Mouse (Mus musculus) mesoderm, embryonic 11.5 days (tissue): ENCODE results near the gene Cfap157.
A peak's percentile ranks its signal among the peaks of the same experiment; 100 is the strongest.

ENCODE experiments used
- DNase-seq: peaks from one replicate; pipeline ENCODE4 v3.0.0-alpha.2; 2012; ENCODE audit warnings: low read depth, low spot score

The Cfap157 gene

GRCm38 (mm10) chr2:32784048-32784681 lies at the start of gene Cfap157:
Gene Cfap157 (minus strand): TSS chr2:32784428.
- peak; percentile 32 for DNase-seq

GRCm38 (mm10) chr2:32828979-32829676 lies 44.9 kb upstream of the Cfap157 start:
- no peak for DNase-seq

GRCm38 (mm10) chr2:32825796-32826195 lies 41.6 kb upstream of the Cfap157 start:
- DNase-seq, result no peak

GRCm38 (mm10) chr2:32824778-32825177 lies 40.5 kb upstream of the Cfap157 start:
- DNase-seq, result no peak

- peak; percentile 57 for DNase-seq
These were observed 40.0 kb upstream of the Cfap157 start for GRCm38 (mm10) chr2:32824181-32824580.

GRCm38 (mm10) chr2:32823579-32824154 lies 39.4 kb upstream of the Cfap157 start:
- DNase-seq, result no peak

- peak; percentile 44 for DNase-seq
These were observed 38.9 kb upstream of the Cfap157 start for GRCm38 (mm10) chr2:32823153-32823552.

DNA sequence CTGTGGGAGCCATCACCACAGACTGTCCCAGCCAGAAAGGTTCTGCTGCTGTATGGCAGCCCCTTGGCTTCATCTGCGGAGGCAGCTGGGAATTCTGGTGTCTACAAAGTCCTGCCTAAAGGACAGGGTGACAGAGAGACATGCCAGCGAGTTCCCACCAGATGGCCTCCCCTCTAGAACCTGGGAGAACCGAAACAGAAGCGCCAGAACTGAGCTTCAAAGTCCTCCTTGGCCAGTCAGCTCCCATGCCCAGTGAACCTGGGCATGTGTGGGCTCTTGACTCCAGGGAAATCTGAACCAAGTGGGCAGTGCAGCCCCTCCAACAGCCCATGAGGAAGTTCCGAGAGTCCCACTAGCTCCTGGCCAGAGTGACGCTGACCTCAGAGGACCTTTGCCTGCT lies 38.4 kb upstream of the Cfap157 start:
- DNase-seq, result no peak

GRCm38 (mm10) chr2:32821041-32821802 lies 37.0 kb upstream of the Cfap157 start:
- DNase-seq, result peak; percentile 32

GRCm38 (mm10) chr2:32818208-32818607 lies 34.0 kb upstream of the Cfap157 start:
- DNase-seq, result no peak

GRCm38 (mm10) chr2:32817589-32817988 lies 33.4 kb upstream of the Cfap157 start:
- no peak for DNase-seq

GRCm38 (mm10) chr2:32816946-32817581 lies 32.8 kb upstream of the Cfap157 start:
- DNase-seq, result peak; percentile 18

- DNase-seq, result no peak
These were observed 32.3 kb upstream of the Cfap157 start for GRCm38 (mm10) chr2:32816497-32816896.

DNA sequence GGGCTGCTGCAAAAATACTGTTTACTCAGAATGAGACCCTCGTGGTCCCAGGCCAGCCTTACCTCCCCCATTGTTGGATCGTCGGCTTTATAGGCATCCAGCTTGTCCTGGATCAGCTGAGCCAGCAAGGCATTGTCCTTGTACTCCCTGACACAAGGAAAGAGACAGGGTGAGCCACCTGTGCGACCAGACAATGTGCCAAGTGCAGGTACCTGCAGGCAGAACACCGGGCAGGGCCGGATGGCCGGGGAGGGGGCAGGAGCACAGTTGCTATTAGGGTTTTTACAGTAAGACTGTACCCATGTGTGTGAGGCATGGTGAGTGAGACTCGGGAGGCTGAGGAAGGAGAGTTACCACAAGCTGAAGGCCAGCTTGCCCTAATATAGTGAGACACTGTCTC lies 27.7 kb upstream of the Cfap157 start:
- no peak for DNase-seq

DNA sequence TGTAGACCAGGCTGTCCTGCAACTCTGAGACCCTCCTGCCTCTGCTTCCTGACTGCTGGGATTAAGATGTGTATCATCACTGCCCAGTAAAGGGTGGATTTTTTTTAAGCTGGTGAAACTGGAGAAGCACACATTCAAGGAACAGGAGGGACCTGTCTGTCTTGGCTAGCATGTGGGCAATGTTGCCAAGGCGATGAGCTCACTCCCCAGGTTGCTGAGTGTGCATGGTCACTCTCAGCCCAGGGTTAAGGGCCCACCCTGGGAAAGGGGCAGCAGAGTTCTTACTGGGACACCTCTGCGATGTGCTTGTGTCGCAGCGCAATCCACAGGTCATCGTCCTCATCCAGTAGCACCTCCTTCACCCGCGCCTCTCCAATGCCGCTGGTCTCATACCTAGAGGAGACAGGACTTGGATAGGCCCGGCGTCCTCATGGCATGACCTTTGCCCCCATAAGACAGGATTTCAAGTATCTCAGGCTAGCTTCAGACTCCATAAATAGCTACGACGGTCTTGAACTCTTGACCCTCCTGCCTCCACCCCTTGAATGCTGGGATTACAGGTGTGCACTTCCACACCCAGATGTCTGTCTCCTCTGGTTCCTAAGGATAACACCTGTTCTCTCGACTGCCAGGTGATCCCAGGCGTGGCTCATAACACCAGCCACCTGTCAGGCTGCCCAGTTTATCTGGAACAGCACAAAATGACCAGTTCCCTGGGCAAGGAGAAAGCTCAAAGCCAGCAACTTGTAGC lies 24.8 kb upstream of the Cfap157 start:
- DNase-seq, result no peak

DNA sequence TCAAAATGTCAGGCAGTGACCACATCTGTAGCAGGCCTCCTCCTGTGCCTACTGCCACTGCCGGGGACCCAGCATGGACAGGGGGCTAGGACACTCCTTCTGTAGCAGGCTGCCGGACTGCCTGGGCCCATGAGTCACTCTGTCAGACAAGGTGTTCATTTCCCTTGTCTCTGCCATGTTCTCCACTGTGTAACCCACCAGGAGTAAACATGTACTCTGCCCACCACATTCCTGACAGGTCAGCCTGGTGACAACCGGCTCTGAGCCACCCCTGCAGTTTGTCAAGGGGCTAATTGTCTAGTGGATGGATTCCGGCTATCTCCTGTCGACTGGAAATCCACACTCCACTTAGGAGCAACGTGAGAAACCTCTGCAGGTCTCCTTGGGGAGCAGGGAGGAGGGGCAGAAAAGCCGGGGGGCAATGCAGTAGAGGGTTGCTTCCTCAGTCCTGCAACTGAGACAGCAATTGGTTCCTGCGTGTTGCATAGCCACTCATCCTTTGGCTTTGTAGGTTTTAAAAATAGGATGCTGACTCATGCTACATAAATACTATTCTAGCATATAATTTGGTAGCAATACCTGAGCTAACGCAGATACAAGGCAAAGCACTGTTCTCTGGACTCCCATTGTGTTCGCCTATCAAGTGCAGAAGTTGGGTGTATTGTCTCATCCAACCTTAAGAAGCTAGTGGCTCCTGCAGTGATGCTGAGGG lies 14.2 kb upstream of the Cfap157 start:
- DNase-seq, result no peak

DNA sequence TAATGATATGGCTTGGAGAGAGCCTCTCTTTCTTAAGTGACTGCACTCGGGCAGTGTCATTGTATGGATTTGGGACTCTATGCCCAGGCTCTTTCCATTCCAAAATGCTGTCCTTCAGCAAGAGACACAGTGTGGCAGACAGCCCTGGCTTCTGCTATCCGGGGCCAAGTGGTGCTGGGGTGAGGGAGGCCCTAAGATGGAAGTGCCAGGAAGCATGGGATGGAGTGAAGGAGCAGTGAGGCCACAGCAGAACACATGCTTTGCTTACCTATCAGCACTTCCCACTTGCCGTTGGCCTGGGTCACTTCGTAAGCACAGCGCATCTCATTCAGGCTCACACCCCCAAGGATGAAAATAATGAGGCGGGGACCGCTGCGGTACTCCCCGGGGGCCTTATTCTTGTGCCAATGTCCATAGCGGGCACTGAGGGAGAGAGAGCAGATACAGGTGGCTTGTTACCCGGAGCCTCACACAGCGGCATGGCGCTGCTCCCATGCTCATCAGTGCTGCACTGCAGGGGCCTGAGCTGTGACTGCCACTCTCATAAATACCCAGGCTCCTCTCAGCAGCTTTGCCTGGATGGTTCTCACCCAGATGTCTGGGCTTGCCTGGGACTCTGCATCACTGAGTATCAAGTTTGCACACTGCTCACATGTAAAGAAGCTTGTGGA lies 11.7 kb upstream of the Cfap157 start:
- DNase-seq, result no peak

DNA sequence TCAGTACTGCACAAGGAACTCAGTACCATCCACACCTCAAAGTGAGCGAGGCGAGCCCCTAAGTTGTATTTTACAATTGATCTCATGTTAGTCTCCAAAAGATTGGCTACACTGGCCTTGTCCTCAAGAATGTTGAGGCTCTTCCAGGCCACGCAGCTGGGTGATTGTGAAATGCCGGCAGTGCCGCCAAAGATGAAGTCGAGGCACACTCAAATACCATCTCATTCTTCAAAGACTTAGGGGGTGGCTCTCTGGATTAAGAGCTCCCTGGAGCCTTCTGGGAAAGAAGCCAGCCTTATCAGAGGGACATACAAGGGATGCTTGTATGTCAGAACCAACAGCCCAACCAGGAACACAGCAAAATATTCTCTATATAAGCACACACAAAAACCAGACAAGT lies 7.1 kb upstream of the Cfap157 start:
- DNase-seq, result no peak

- DNase-seq, result no peak
These were observed 4.4 kb upstream of the Cfap157 start for GRCm38 (mm10) chr2:32788581-32788980.

- DNase-seq, result peak; percentile 35
These were observed 2.9 kb upstream of the Cfap157 start for GRCm38 (mm10) chr2:32787176-32787575.
